Mouse (Mus musculus) forebrain, embryonic 12.5 days (tissue): ENCODE measurements at regions not wholly inside any gene's neighbourhood (a gene's known extent, or its start where the extent isn't known, plus 50 kb on each side); places are given as distances from the start of the nearest gene placed in this dataset.

Experiments used
- ATAC-seq: fragments of 200-750 bp; cut with Nextera tagmentation; 2 replicates; pipeline ENCODE4 v1.8.0; 2017; ENCODE audit warnings: moderate TSS enrichment; ENCODE audit not compliant: low FRiP score
- H3K27ac ChIP-seq: fragments of 300-500 bp; sonication (generic); 2 replicates; pipeline ENCODE4 v1.5.1; 2016; ENCODE audit warnings: mild to moderate bottlenecking
- H3K27me3 ChIP-seq: fragments of 300-500 bp; sonication (generic); 2 replicates; pipeline ENCODE4 v1.6.1; 2016; ENCODE audit warnings: mild to moderate bottlenecking
- H3K36me3 ChIP-seq: fragments of 300-500 bp; sonication (generic); replicated peaks from 2 replicates; pipeline ENCODE4 v1.6.1; 2016; ENCODE audit warnings: mild to moderate bottlenecking
- H3K4me1 ChIP-seq: fragments of 300-500 bp; sonication (generic); 2 replicates; pipeline ENCODE4 v1.6.1; 2016
- H3K4me2 ChIP-seq: fragments of 300-500 bp; sonication (generic); 2 replicates; pipeline ENCODE4 v1.6.1; 2016; ENCODE audit warnings: mild to moderate bottlenecking, moderate library complexity
- H3K4me3 ChIP-seq: fragments of 300-500 bp; sonication (generic); replicated peaks from 2 replicates; pipeline ENCODE4 v1.5.1; 2016; ENCODE audit warnings: mild to moderate bottlenecking
- H3K9ac ChIP-seq: fragments of 300-500 bp; sonication (generic); 2 replicates; pipeline ENCODE4 v1.6.1; 2016; ENCODE audit warnings: mild to moderate bottlenecking
- H3K9me3 ChIP-seq: fragments of 300-500 bp; sonication (generic); 2 replicates; pipeline ENCODE4 v1.6.1; 2016
- WGBS: fragments of 180-500 bp; shearing (Covaris S2); methylation state at CpG from one replicate; pipeline ENCODE4 v1.1.7; 2016; 5-methylcytosine and 5-hydroxymethylcytosine counted together

GRCm38 (mm10) chrX:13014051-13014450 is 57.2 kb upstream of the Usp9x start:
- Histone ChIP-seq H3K27ac (no peak overlapping the region), H3K4me2 (no peak overlapping the region), H3K4me3 (no peak overlapping the region), H3K9ac (no peak overlapping the region), H3K4me1 (no peaks in the 10 kb centered on the region), H3K27me3 (no peaks in the 10 kb centered on the region), H3K9me3 (no peaks in the 10 kb centered on the region), H3K36me3 (no peaks in the 10 kb centered on the region)
- 70% methylated on average over 3 of the region's 3 CpGs for WGBS
- ATAC-seq = no peak

- H3K9ac ChIP-seq = no peak overlapping the region
Measured at GRCm38 (mm10) chrX:13013086-13013485, 58.2 kb upstream of the Usp9x start.

GRCm38 (mm10) chrX:12990777-12991176 is 80.5 kb upstream of the Usp9x start:
- 0 out of 2 replicates have a peak, but pooled peaks cover 2% of the 10 kb centered on the region for H3K27me3 ChIP-seq
- no peaks in the 10 kb centered on the region for H3K36me3 ChIP-seq
- H3K9ac ChIP-seq = no peak overlapping the region
- H3K4me3 ChIP-seq = no peak overlapping the region
- 86% methylated on average over 7 of the region's 7 CpGs for whole genome bisulfite sequencing
- H3K27ac ChIP-seq = no peak overlapping the region
- no peaks in the 10 kb centered on the region for H3K4me1 ChIP-seq
- no peak overlapping the region for H3K4me2 ChIP-seq
- no peaks in the 10 kb centered on the region for H3K9me3 ChIP-seq
- ATAC-seq = no peak

More at GRCm38 (mm10) chrX:13013086-13013485, 58.2 kb upstream of the Usp9x start:
- H3K27me3 ChIP-seq = no peaks in the 10 kb centered on the region
- no peaks in the 10 kb centered on the region for H3K9me3 ChIP-seq
- H3K4me2 ChIP-seq = no peak overlapping the region
- H3K27ac ChIP-seq = no peak overlapping the region
- H3K4me3 ChIP-seq = no peak overlapping the region
- 67% methylated on average over 3 of the region's 3 CpGs for WGBS
- ATAC-seq = no peak
- H3K4me1 ChIP-seq = no peaks in the 10 kb centered on the region
- H3K36me3 ChIP-seq = no peaks in the 10 kb centered on the region

GRCm38 (mm10) chrX:12977676-12978075 is 93.6 kb upstream of the Usp9x start:
- Histone ChIP-seq H3K4me1 (no peaks in the 10 kb centered on the region), H3K36me3 (no peaks in the 10 kb centered on the region), H3K9ac (no peak overlapping the region), H3K4me2 (no peak overlapping the region), H3K27ac (no peak overlapping the region), H3K9me3 (no peaks in the 10 kb centered on the region), H3K27me3 (no peaks in the 10 kb centered on the region), H3K4me3 (no peak overlapping the region)
- 53% methylated on average over 6 of the region's 6 CpGs for WGBS
- no peak for ATAC-seq

- H3K9me3 ChIP-seq = no peaks in the 10 kb centered on the region
- 87% methylated on average over 7 of the region's 7 CpGs for WGBS
- H3K27me3 ChIP-seq = no peaks in the 10 kb centered on the region
- no peak overlapping the region for H3K27ac ChIP-seq
- H3K4me1 ChIP-seq = no peaks in the 10 kb centered on the region
- no peak overlapping the region for H3K4me2 ChIP-seq
- H3K36me3 ChIP-seq = no peaks in the 10 kb centered on the region
- no peak for ATAC-seq
- H3K9ac ChIP-seq = no peak overlapping the region
- no peak overlapping the region for H3K4me3 ChIP-seq
Measured at GRCm38 (mm10) chrX:12968979-12969746, 102.1 kb upstream of the Usp9x start.

GRCm38 (mm10) chrX:12959467-12960314 is 111.6 kb upstream of the Usp9x start:
- no peaks in the 10 kb centered on the region for H3K9me3 ChIP-seq
- WGBS = 68% methylated on average over 11 of the region's 11 CpGs
- no peak for ATAC-seq

GRCm38 (mm10) chrX:12958873-12959272 is 112.4 kb upstream of the Usp9x start:
- Histone ChIP-seq H3K4me2 (no peak overlapping the region), H3K27me3 (no peaks in the 10 kb centered on the region), H3K36me3 (no peaks in the 10 kb centered on the region), H3K27ac (no peak overlapping the region), H3K9ac (no peak overlapping the region), H3K9me3 (no peaks in the 10 kb centered on the region), H3K4me3 (no peak overlapping the region), H3K4me1 (no peaks in the 10 kb centered on the region)
- 55% methylated on average over 2 of the region's 2 CpGs for WGBS
- no peak for ATAC-seq

More at GRCm38 (mm10) chrX:12959467-12960314, 111.6 kb upstream of the Usp9x start:
- no peak overlapping the region for H3K4me3 ChIP-seq
- H3K4me2 ChIP-seq = no peak overlapping the region
- H3K4me1 ChIP-seq = no peaks in the 10 kb centered on the region
- no peak overlapping the region for H3K27ac ChIP-seq
- H3K9ac ChIP-seq = no peak overlapping the region
- no peaks in the 10 kb centered on the region for H3K27me3 ChIP-seq
- H3K36me3 ChIP-seq = no peaks in the 10 kb centered on the region

- Histone ChIP-seq H3K4me1 (no peaks in the 10 kb centered on the region), H3K36me3 (no peaks in the 10 kb centered on the region), H3K9ac (no peak overlapping the region), H3K4me2 (no peak overlapping the region), H3K27me3 (no peaks in the 10 kb centered on the region), H3K27ac (no peak overlapping the region), H3K9me3 (no peaks in the 10 kb centered on the region), H3K4me3 (no peak overlapping the region)
- no peak for ATAC-seq
- 68% methylated on average over 7 of the region's 7 CpGs for WGBS
Measured at GRCm38 (mm10) chrX:12950928-12951660, 120.2 kb upstream of the Usp9x start.

GRCm38 (mm10) chrX:12942451-12942850 is 128.8 kb upstream of the Usp9x start:
- ATAC-seq = no peak
- no peak overlapping the region for H3K4me2 ChIP-seq
- no peaks in the 10 kb centered on the region; the same call in 1 of the 2 replicates for H3K27me3 ChIP-seq
- no peak overlapping the region for H3K4me3 ChIP-seq
- no peaks in the 10 kb centered on the region for H3K36me3 ChIP-seq
- no peaks in the 10 kb centered on the region for H3K4me1 ChIP-seq
- H3K27ac ChIP-seq = no peak overlapping the region
- no peaks in the 10 kb centered on the region for H3K9me3 ChIP-seq
- H3K9ac ChIP-seq = no peak overlapping the region
- 89% methylated on average over 5 of the region's 5 CpGs for WGBS

- no peaks in the 10 kb centered on the region for H3K36me3 ChIP-seq
- peak overlapping the region; percentile 59 for H3K4me2 ChIP-seq
- H3K9me3 ChIP-seq = no peaks in the 10 kb centered on the region
- no peaks in the 10 kb centered on the region for H3K4me1 ChIP-seq
- peak overlapping the region; percentile 55 for H3K9ac ChIP-seq
- peak overlapping the region; percentile 42 for H3K4me3 ChIP-seq
- peak; percentile 73; the same call in 1 of the 2 replicates for ATAC-seq
- H3K27ac ChIP-seq = no peak overlapping the region
- H3K27me3 ChIP-seq = no peaks in the 10 kb centered on the region; the same call in 1 of the 2 replicates
- 21% methylated on average over 43 of the region's 43 CpGs for WGBS
Measured at GRCm38 (mm10) chrX:12936406-12937172, 134.7 kb upstream of the Usp9x start.

- Histone ChIP-seq H3K9me3 (no peaks in the 10 kb centered on the region), H3K4me1 (no peaks in the 10 kb centered on the region), H3K4me2 (no peak overlapping the region), H3K36me3 (no peaks in the 10 kb centered on the region), H3K9ac (no peak overlapping the region), H3K27ac (no peak overlapping the region), H3K27me3 (no peaks in the 10 kb centered on the region; the same call in 1 of the 2 replicates), H3K4me3 (no peak overlapping the region)
- 87% methylated on average over 4 of the region's 4 CpGs for WGBS
- no peak for ATAC-seq
Measured at GRCm38 (mm10) chrX:12933294-12933807, 137.9 kb upstream of the Usp9x start.
